Mouse (Mus musculus) adrenal gland (tissue): ENCODE results near the gene Gm11060.

Experiments used
- intact Hi-C: fragments of 180-260 bp; cut with DNase I; formaldehyde crosslinking; loops from one replicate; pipeline ENCODE4 v1.15.1; 2025
- long read RNA-seq, 2 experiments: library from polyadenylated mRNA; unstranded; transcript quantifications; one replicate each; pipeline ENCODE4 v2.0.0; 2020; ENCODE audit warnings: borderline replicate concordance in 1 of 2; ENCODE audit not compliant: insufficient replicate concordance in 1 of 2

Gene Gm11060
- long read RNA-seq, experiment 1, result 0 reads
- long read RNA-seq, experiment 2, result 0 reads

DNA sequence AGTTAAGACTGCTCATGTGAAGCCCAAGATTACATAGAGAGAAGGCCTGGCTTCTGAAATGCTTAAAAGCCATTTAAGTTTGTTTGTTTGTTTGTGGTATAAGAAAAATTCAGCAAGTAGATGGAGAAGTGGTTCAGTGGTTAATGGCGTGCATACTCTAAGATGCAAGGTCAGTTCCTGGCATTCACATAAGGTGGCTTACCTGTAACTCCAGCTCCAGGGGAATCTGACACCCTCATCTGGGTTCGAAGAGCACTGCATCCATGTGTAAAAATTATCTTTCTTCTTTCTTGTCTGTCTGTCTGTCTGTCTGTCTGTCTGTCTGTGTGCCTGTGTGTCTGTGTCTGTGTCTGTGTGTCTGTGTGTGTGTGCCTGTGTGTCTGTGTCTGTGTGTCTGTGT, at the start of gene Gm11060:
Gm11060 (plus strand) TSS at position 301 of the 400 bp plus-strand sequence.
- intact Hi-C loops, result no loop called here

DNA sequence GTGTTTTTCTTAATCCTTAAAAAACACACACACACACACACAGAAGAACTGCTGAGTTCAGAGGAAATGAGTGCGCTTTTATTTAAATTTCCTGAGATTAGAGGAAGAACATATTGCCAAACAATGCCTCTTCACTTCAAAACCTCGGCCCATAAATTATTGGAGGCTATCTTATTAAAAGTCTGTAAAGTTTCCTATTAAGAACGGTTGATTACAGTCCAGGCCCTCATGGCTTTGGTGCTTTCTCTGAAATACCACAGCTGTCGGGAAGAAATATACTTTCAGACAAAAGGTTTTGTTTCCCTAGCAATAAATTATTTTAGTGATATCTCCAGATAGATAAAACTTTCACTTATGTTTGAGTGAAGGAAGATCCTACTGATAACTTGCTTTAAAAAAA, 48.7 kb upstream of the Gm11060 start:
- intact Hi-C loops, result no loop called here

DNA sequence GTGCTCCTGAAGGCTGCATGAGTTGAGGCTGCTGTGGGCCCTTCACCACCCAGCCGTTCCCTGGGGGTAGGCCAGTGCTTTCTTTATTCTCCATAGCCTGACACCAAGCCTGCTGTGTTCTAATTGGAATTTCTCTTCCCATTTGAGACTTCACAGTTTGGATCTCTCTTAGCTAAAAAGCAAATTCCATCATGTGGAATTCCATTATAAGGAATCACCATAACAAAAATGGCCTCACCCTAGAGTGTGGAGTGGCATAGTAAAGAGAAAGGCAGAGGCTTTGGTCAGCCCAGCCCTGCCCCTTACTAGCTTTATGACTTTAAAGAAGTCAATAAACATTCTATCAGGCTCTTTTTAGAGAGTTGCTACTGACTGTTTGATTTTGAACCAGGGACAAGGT, 43.5 kb upstream of the Gm11060 start:
- intact Hi-C loops, result no loop called here

DNA sequence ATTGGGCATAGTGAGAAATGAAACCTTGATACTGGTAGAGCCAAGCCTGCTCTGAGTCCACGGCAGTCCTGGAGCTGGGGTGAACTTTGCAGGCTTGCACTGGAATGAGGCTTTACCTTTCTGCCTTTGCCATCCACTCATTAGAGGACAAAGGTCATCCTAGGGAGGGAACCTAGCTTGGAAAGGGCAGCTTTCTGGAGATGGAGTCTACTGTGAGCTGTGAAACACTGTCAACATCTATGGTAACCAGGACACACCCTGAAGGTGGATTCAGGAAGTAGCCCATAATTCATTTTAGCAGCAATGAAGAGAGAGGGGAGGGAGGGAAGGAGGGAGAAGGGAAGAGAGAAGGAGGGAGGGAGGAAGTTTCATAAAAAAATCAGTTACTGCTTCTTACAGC, 36.3 kb upstream of the Gm11060 start:
- intact Hi-C loops, result no loop called here

DNA sequence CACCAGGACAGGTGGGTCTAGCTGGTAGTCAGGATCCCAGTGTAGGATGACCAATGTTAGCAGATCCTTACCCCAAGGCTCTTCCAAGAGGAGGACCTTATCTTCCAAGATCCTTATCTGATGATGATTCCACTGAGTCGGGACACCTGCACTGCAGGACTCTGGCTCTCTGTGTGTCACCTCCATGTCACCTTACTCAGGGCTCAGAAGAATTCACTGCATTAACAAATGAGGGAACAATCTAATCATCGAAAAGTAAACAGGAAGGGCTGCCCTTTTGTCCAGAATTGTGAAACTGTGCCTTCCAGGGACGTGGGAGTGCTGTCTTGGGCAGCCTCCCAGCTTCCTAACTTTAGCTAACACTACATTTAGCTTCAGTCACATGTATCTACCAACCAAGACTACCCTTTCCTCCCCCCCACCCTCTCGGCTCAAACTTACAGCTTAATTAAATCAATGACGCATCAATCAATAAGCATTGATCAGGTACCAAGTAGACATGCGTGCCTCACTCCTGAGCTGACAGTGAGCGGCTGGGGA, 33.2 kb upstream of the Gm11060 start:
- intact Hi-C loops, result no loop called here

DNA sequence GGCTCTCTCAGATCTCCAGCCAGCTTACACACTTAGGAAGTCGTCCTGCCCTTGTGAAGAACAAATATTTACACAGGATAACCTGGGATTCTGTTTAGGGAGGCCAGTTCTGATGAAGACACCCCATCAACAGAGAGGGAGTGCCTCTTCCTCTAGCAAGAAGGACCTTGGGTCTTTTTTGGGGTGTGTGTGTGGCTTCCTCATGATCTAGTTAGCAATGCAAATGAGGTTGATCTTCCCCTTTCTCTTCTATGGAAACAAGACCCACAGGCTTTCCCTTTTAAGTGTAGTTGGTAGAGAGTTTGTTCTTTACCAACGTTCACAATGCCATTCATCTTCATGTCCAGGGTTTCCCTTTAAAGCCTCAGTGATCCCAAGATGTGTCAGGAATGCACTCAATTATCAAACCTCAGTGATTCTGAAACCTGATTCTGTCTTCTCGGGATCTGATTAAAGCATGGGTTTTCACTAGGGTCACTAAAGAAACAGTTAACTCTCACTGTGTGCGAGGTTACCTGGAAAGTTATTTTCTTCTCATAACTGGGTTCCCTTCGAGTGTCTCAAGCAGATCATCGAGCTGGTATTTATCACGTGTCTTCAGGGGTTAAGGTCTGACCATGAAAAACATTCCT, 29.0 kb upstream of the Gm11060 start:
- intact Hi-C loops, result no loop called here

- intact Hi-C loops, result no loop called here
These were observed 19.3 kb upstream of the Gm11060 start for GRCm38 (mm10) chr2:105072496-105072895.

DNA sequence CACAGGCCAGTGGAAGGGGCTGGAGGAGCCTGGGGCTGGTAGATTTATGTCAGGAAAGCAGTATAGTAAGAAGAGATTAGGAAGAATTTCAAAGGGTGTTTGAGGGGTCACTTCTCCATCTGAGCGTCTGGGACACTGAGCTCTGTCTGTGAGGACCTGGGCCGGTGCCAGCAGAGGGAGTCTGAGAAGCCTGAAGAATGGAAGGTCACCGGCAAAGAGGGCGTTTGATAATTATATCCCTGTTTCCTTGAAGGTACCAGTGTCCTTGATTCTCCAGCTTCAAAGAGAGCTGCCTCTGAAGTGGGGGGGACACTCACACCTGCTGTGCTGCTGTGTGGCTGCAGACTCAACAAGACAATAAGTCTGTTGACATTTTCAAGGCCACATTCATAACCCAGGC, 17.6 kb upstream of the Gm11060 start:
- intact Hi-C loops, result no loop called here

DNA sequence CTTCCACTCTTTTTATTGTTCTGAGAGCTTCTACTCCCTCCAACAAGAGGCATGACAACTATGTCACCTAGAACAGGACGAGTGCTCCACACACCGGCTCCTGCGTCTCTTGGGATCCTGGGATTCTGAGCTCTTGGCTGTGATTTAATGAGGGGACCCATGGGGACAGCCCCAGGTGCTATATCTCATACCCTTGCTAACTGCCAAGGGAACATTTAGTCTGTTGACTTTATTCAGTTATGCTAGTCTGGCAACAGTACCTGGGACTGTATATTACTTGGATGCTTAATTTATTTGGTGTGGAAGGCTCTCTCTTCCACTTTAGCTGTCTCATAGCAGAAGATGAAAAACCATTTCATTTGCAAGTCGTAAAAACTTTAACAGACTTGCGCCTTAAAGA, 16.0 kb upstream of the Gm11060 start:
- intact Hi-C loops, result no loop called here

GRCm38 (mm10) chr2:105077151-105077550, 14.7 kb upstream of the Gm11060 start:
- intact Hi-C loops, result no loop called here

DNA sequence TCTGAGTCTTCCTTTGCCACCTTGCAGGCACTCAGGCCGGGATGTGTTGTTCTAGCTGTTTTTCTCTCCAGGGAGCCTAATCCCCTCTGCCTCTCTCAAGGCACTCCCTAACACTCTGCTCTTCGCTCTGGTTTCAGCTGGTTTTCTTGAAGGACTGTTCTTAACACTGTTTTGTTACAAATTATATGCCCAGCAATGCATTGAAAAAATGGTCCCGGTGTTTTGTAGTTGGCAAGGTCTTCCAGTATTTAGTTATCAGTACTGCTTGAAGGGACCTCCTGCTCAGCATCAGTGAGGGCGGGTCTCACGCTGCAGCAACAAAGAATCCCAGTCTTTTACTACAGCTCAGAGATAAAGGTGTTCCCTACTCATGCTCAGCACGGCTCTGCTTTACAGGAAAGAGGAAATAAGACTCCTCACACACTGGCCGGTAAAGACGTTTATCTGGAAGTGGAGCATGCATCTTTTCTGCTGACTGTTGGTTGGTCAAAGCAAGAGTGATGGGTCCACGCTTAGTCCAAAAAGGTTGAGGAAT, 9.5 kb upstream of the Gm11060 start:
- intact Hi-C loops, result no loop called here

GRCm38 (mm10) chr2:105084035-105084434, 7.8 kb upstream of the Gm11060 start:
- intact Hi-C loops, result no loop called here

DNA sequence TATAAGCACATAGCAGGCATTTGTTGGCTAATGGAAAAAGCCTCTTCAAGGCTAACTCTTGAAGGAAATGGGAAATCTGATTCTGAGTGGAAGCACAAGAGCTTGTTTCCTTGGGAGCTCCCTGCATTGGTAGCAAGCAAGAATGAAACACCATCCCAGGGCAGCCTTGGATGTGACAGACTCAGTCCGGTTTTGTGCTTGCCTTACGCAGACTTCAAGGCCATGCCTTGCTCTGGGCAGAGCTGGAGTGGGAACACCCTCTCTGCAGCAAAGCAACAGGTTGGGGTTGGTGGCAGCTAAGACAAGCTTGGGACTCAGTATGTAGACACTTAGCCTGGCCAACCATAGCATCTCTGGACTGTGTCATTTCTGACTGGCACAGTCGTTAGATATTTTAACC, 5.7 kb upstream of the Gm11060 start:
- intact Hi-C loops, result no loop called here

DNA sequence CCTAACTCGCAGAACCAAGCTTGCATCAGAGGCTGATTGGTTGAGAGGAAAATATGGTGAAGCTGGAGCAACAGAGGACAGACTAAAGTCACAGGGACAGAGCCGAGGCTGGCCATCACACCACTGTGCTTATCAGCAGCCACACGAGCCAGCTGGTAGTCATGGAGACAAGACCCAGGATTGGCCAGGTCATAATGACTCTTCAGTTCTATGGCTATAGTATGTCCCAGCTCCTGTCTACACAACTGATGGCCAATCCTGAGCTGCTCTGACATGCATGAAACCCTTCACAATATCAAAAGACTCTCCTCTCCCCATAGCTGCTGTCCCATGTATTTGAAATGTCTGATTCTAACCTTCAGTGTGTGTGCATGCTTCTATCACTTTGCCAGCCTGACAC, 3.8 kb upstream of the Gm11060 start:
- intact Hi-C loops, result no loop called here

- intact Hi-C loops, result no loop called here
These were observed 2.7 kb upstream of the Gm11060 start for GRCm38 (mm10) chr2:105089083-105089482.

DNA sequence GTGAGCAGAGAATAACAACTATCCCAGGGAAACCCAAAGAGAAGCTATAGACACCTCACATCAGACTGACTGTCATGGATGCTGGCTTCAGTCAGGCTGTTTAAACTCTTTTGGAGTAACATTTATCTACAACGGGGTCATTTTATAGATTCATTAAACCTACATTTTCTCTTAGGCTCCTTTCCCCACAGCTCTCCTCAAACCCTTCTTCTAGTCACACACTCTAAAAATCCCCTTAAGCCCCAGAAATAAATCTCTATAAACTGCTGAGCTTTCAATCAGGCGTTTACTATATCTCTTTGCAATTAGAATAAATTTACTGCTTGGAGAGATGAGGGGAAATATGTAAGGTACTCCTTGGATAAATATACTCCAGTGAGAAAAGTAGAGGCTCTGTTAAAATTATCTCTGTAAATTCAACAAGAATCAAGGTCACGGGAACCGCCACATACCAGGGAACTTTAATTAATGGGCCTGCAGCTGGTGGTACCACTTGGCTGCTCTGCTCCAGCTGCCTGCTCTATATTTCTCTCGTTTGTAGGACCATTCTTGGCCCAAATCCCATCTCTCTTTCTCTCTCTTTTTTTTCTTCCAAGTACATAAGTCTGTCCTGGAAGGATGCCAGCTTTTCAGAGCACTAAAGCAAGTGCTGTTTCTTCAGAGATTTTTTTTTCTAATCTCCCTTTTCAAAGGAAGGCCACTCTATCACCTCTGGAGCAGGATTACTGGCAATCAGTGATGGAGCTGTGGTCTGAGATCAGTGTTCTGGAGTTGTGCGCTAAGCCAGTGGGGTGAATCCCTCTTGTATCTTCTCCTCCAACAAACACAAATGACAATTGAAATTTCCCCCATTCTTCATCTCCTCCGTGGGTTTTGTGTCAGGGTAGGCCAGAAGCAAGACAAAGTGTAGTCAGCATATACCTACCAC, 2.0 kb upstream of the Gm11060 start:
- intact Hi-C loops, result no loop called here

DNA sequence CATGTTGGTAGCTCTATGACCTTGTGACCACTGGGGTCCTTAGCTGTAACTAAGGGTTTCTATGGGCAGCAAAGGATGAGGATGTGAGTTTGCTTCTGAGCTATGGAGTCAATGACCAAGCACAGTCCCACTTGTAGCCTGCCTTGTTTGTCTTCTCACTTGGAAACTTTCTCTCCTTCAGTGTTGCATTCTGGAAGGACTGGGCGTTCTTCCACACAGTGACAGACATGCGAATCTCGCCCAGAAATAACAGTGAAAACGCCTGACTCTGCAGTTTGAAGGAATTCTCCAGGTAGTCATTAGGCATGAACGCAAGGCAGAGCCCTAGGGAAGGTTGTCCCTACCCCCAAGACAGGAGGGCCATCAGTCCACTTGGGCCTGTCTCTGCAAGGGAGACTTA, 827 bp upstream of the Gm11060 start:
- intact Hi-C loops, result no loop called here

DNA sequence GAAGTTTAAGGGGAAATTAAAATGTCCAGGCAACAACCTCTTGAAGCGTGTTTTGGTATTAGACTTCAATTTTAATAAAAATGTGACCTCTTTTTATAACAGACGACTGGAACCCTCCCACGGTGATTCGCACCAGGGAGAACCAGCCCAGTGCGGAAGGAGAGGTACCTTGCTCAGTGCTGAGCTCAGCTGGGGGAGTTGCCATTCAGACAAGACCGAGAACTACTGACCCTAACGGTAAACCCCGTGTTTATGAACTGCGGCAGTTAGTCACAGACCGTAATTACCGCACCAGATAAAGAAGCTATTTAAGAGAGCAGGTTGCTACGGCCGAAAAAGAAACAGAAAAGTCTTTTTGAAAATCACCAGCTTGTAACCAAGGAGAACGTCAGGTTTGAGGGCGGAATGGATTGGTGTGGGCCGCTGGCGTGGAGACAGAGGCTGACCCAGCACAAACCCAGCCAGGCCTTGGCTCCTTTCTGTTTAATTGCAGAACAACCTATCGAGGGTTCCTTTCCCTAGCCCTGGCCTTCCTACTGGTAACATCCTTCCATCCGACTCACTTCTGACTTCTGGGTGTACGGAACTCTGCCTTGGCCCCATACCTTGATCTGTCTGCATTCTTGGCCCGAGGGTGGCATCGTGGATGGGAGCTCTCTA, 5.6 kb downstream of the Gm11060 start:
- intact Hi-C loops, result no loop called here

GRCm38 (mm10) chr2:105099410-105099809, 7.6 kb downstream of the Gm11060 start:
- intact Hi-C loops, result no loop called here

GRCm38 (mm10) chr2:105100541-105100940, 8.7 kb downstream of the Gm11060 start:
- intact Hi-C loops, result no loop called here

DNA sequence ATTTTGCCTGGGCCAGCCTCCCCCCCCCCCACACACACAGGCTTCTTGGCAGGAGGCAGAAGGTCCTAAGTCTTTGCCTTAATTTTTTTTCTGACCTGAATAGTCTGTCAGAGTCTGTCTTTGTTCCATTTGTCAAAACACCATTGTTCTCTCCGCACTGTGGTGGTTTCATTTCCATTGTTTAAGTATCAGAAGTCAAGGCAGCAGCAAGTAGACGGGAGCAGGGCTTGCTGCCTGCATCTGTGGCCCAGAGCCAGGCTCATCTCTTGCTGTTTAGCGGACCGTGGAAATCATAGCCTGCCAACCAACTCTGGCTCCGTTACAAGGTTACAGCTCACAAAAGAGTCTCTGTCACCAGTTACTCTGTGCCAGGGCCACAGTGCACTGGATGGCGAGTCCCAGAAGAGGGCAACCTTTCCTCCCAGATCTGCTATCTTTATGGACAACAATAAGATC, 16.9 kb downstream of the Gm11060 start:
- intact Hi-C loops, result no loop called here
